Mouse (Mus musculus) kidney, embryonic 15.5 days (tissue): ENCODE measurements at regions not wholly inside any gene's neighbourhood (a gene's known extent, or its start where the extent isn't known, plus 50 kb on each side); places are given as distances from the start of the nearest gene placed in this dataset.
A peak's percentile ranks its signal among the peaks of the same experiment; 100 is the strongest.

ENCODE experiments used
- ATAC-seq: fragments of 200-750 bp; cut with Nextera tagmentation; replicated peaks from 2 replicates; pipeline ENCODE4 v1.8.0; 2017; ENCODE audit warnings: moderate TSS enrichment; ENCODE audit not compliant: low FRiP score
- H3K27ac ChIP-seq: fragments of 300-500 bp; sonication (generic); 2 replicates; pipeline ENCODE4 v1.5.1; 2015; ENCODE audit warnings: mild to moderate bottlenecking, inconsistent platforms
- H3K27me3 ChIP-seq: fragments of 300-500 bp; sonication (generic); 2 replicates; pipeline ENCODE4 v1.6.1; 2015; ENCODE audit warnings: inconsistent platforms
- H3K36me3 ChIP-seq: fragments of 300-500 bp; sonication (generic); 2 replicates; pipeline ENCODE4 v1.6.1; 2015; ENCODE audit warnings: inconsistent platforms
- H3K4me1 ChIP-seq: fragments of 300-500 bp; sonication (generic); 2 replicates; pipeline ENCODE4 v1.6.1; 2015; ENCODE audit warnings: inconsistent platforms
- H3K4me2 ChIP-seq: fragments of 300-500 bp; sonication (generic); 2 replicates; pipeline ENCODE4 v1.6.1; 2015; ENCODE audit warnings: moderate library complexity, mild to moderate bottlenecking, inconsistent platforms
- H3K4me3 ChIP-seq: fragments of 300-500 bp; sonication (generic); replicated peaks from 2 replicates; pipeline ENCODE4 v1.5.1; 2015; ENCODE audit warnings: mild to moderate bottlenecking, inconsistent platforms
- H3K9ac ChIP-seq: fragments of 300-500 bp; sonication (generic); 2 replicates; pipeline ENCODE4 v1.6.1; 2015; ENCODE audit warnings: mild to moderate bottlenecking, inconsistent platforms
- H3K9me3 ChIP-seq: fragments of 300-500 bp; sonication (generic); replicated peaks from 2 replicates; pipeline ENCODE4 v1.6.1; 2016; ENCODE audit warnings: inconsistent platforms
- WGBS: fragments of 180-500 bp; shearing (Covaris S2); methylation state at CpG from one replicate; pipeline ENCODE4 v1.1.7; 2015; ENCODE audit warnings: mixed read lengths; 5-methylcytosine and 5-hydroxymethylcytosine counted together

DNA sequence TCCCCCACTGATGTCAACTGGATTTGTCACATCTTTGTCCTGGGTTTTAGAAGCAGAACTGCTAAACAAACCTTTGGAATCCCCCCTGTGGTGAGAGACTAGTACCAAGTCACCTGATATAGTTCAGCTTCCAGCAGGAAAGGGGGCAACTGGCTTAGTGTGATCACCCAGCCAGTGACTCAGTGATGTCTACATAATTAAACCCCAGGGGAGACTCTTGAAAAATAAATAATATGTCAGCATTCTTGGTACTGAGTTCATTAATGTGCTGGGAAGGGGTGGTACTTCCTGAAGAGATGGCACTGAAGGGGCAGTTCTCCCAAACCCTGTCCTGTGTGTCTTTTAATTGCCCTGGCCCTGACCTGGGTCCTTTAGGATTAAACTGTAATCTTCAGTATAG, 166.5 kb upstream of the Camk1g start:
- Histone ChIP-seq H3K27ac (no peak overlapping the region), H3K9ac (no peak overlapping the region), H3K9me3 (no peaks in the 10 kb centered on the region), H3K4me2 (no peak overlapping the region), H3K36me3 (no peaks in the 10 kb centered on the region), H3K27me3 (no peaks in the 10 kb centered on the region), H3K4me1 (peaks cover 21% of the 10 kb centered on the region), H3K4me3 (no peak overlapping the region)
- no peak for ATAC-seq

DNA sequence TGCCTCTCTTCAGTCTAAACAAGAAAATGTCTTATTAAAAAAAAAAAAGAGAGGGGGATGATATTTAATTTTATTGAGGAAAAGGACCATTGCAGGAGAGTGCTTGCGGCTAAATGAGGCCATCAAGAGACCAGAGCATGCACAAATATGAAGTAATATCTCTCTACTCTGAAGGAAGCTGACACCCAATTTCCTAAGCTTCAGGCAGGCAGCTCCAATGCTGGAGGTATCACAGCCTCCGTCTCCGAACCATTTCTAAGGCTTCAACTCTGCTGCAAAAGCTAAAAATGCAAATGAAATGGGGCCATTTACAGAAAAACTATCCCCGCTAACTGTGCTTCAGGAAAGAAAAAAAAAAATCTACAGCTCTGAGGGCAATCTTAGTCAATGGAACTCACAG, 164.4 kb upstream of the Camk1g start:
- H3K36me3 ChIP-seq: no peaks in the 10 kb centered on the region
- no peak overlapping the region for H3K4me2 ChIP-seq
- no peak for ATAC-seq
- H3K9me3 ChIP-seq: no peaks in the 10 kb centered on the region
- H3K27ac ChIP-seq: no peak overlapping the region
- no peak overlapping the region for H3K9ac ChIP-seq
- WGBS: 84% methylated on average over 4 of the region's 4 CpGs
- no peaks in the 10 kb centered on the region for H3K27me3 ChIP-seq
- peaks cover 15% of the 10 kb centered on the region for H3K4me1 ChIP-seq
- H3K4me3 ChIP-seq: no peak overlapping the region

DNA sequence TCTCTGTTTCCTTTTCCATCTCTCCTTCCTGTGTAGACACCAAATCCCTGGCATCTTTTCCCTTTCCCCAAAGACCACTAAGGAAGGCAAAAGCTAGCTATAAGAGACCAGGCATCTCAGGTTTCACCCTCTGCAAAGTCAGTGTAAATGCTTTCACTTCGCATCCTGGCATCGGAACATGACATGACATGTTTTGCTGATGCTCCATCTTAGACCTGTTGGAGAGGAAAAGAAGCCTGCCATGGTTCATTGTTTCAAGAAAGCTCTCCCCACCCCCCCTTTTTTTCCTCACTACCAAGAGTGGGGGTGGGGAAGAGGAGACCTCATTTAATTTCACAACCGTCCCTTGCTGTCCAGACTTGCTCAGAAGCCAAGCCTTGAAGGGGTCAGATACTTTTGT, 156.4 kb upstream of the Camk1g start:
- H3K27me3 ChIP-seq: no peaks in the 10 kb centered on the region

DNA sequence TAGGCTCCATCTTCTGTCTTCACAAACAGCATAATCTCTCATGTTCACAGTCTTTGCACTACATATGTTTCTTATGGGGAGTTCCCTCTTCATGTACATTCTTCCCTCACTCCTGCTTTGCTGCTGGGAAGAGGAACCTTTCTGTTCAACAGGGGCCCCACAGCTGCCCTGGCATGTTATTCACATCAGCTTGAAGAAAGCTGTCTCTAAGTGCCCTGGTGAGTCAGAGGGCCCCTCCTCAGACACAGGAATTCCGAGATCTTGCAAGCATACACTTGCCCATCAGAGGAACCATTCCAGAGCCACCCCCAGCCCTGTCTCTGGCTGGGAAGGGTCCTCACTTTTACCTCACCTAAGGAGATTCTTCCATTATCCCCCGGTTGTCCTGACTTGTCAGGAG, 151.9 kb upstream of the Camk1g start:
- Histone ChIP-seq H3K4me2 (no peak overlapping the region), H3K27ac (no peak overlapping the region), H3K9ac (no peak overlapping the region), H3K4me1 (peaks cover 14% of the 10 kb centered on the region), H3K27me3 (no peaks in the 10 kb centered on the region), H3K36me3 (no peaks in the 10 kb centered on the region), H3K4me3 (no peak overlapping the region), H3K9me3 (no peaks in the 10 kb centered on the region)
- 60% methylated on average over 2 of the region's 2 CpGs for WGBS
- no peak for ATAC-seq

More for the DNA sequence above, 156.4 kb upstream of the Camk1g start:
- Histone ChIP-seq H3K4me3 (no peak overlapping the region), H3K4me1 (0 out of 2 replicates have a peak, but pooled peaks cover 3% of the 10 kb centered on the region), H3K36me3 (no peaks in the 10 kb centered on the region), H3K9me3 (0 out of 2 replicates have a peak, but pooled peaks cover 3% of the 10 kb centered on the region), H3K27ac (no peak overlapping the region), H3K4me2 (no peak overlapping the region), H3K9ac (no peak overlapping the region)
- WGBS: 33% methylated on average over 3 of the region's 3 CpGs
- no peak for ATAC-seq

DNA sequence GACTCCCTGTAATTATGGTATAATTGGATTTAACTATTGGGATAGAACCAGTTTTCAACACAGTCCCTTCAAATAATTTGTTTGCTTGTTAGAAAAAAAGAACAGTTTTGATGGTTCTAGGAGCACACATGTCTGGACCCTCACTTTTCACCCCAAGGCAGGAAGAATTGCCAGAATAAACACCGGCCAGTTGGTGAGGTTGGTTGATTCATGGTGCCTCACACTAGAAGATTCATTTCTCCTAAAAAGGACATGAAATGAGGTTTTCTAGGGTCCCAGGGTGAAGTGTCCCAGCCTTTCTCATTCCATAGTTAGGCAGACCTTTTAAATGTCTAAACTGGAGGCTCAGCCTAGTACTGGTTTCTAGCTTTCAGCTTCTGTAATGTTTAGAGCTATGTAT, 148.7 kb upstream of the Camk1g start:
- ATAC-seq: no peak
- no peak overlapping the region for H3K9ac ChIP-seq
- no peak overlapping the region for H3K4me3 ChIP-seq
- 47% methylated on average over 1 of the region's 1 CpGs for WGBS
- H3K4me2 ChIP-seq: no peak overlapping the region
- H3K9me3 ChIP-seq: no peaks in the 10 kb centered on the region
- no peaks in the 10 kb centered on the region for H3K27me3 ChIP-seq
- no peaks in the 10 kb centered on the region for H3K36me3 ChIP-seq
- 0 out of 2 replicates have a peak overlapping the region, but pooled peaks have one; percentile 46 for H3K27ac ChIP-seq
- H3K4me1 ChIP-seq: peaks cover 21% of the 10 kb centered on the region

DNA sequence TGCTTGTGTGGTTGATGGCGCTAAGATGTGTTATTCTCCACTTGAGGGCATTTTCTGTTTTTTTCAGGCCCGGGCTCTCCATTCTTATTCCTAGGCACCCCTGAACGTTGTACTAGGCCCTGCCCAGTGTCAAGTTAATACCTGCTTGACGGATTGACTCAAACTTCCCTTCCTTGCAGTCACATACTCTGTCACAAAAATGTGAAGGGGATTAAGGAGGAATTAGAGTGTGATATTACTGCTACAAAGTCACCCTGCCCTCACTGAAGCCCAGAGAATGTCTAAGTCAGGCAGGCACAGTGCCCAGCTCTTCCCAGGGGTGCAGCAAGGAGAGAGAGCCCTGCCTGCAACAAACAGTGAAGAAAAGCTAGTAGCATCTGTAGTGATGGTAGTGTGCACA, 147.9 kb upstream of the Camk1g start:
- Histone ChIP-seq H3K4me1 (peaks cover 24% of the 10 kb centered on the region), H3K9ac (no peak overlapping the region), H3K27me3 (no peaks in the 10 kb centered on the region), H3K4me3 (no peak overlapping the region), H3K36me3 (no peaks in the 10 kb centered on the region), H3K27ac (peak overlapping the region; percentile 46; the same call in 1 of the 2 replicates), H3K4me2 (no peak overlapping the region), H3K9me3 (no peaks in the 10 kb centered on the region)
- ATAC-seq: no peak
- WGBS: 64% methylated on average over 4 of the region's 4 CpGs

DNA sequence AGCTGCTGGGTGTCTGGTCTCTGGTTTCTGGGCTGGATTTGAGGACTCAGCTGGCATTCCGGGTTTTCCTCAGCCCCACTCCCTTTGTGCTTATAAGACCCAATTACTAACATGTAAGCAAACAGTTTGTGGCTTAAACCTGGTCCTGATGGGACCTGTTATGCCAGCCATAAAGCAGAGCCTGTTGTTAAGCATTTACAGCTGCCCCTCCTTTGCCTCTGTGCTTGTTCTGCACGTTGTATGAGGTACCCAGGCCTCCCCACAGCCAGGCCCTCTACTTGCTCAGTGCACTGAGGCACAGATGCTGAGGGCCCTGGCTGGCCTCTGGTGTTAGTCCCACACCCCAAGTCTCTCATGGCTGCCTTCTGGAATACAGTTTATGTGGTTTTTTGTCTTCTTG, 147.2 kb upstream of the Camk1g start:
- WGBS: 51% methylated on average over 2 of the region's 2 CpGs
- Histone ChIP-seq H3K9me3 (no peaks in the 10 kb centered on the region), H3K4me2 (no peak overlapping the region), H3K4me3 (no peak overlapping the region), H3K36me3 (no peaks in the 10 kb centered on the region), H3K27me3 (no peaks in the 10 kb centered on the region), H3K9ac (no peak overlapping the region), H3K27ac (no peak overlapping the region), H3K4me1 (peaks cover 24% of the 10 kb centered on the region)
- ATAC-seq: no peak

DNA sequence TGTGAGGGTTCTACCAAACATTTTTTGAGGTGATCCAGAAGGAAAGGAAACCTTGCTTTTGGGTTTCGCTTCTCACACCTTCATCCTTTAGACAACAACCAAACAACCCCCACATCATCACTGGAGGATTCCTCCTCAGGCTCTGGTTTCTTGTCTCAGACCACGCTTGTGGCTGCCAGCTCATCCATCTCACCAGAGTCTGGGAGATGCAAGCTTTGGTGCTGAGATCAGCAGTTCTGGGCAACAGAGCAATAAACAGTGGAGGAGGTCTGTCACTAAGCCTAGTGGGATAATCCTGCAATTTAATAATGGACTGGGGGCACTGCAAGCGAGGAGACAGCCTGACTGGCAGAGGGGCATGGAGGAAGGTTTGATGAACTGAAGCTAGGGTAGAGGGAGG, 146.3 kb upstream of the Camk1g start:
- WGBS: 46% methylated on average over 3 of the region's 3 CpGs
- Histone ChIP-seq H3K4me2 (no peak overlapping the region), H3K27ac (no peak overlapping the region), H3K36me3 (no peaks in the 10 kb centered on the region), H3K27me3 (no peaks in the 10 kb centered on the region), H3K9ac (no peak overlapping the region), H3K4me3 (no peak overlapping the region), H3K9me3 (no peaks in the 10 kb centered on the region), H3K4me1 (peaks cover 27% of the 10 kb centered on the region)
- ATAC-seq: no peak; the same call in 1 of the 2 replicates

DNA sequence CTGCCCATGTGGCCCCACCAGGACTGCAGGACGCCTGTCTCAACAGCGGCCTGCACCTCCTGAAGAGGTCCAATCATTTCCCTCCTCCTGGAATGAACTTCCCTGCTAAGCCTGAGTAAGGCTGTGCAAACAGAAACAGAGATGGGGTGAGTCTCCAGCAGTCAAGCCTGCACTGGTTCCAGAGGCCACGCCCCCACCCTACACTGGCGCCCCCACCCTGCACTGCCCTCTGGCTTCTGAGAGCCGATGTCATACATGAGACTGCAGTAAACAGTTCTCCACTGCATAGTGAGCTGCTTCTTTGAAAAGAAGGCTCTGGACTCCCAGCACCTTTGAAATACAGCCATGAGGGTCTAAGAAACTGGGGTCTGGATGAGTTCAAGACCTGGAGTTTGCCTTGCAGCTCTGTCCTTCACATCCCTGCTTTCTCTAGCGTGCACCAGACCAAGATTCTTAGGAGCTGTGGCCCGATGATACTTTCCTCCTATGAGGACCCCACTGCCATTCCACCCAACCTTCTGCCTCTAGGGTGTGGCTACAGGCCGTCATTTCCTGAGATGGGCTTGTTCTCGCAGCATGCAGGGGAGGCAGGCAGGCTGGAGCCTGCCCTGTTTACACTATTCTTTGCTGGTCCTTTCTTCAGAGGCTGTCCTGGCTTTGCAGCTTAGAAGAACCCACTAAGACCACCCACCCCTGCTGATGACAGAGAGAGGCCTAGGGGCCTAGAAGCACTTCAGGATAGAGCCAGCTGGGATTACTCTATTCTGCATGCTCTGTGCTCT, 144.0 kb upstream of the Camk1g start:
- H3K9me3 ChIP-seq: no peaks in the 10 kb centered on the region
- H3K4me1 ChIP-seq: peaks cover 38% of the 10 kb centered on the region
- H3K9ac ChIP-seq: no peak overlapping the region
- no peaks in the 10 kb centered on the region for H3K27me3 ChIP-seq
- H3K36me3 ChIP-seq: no peaks in the 10 kb centered on the region
- H3K4me3 ChIP-seq: no peak overlapping the region
- peak; percentile 82 for ATAC-seq
- H3K4me2 ChIP-seq: no peak overlapping the region
- 33% methylated on average over 9 of the region's 9 CpGs for WGBS
- peak overlapping the region; percentile 67 for H3K27ac ChIP-seq

DNA sequence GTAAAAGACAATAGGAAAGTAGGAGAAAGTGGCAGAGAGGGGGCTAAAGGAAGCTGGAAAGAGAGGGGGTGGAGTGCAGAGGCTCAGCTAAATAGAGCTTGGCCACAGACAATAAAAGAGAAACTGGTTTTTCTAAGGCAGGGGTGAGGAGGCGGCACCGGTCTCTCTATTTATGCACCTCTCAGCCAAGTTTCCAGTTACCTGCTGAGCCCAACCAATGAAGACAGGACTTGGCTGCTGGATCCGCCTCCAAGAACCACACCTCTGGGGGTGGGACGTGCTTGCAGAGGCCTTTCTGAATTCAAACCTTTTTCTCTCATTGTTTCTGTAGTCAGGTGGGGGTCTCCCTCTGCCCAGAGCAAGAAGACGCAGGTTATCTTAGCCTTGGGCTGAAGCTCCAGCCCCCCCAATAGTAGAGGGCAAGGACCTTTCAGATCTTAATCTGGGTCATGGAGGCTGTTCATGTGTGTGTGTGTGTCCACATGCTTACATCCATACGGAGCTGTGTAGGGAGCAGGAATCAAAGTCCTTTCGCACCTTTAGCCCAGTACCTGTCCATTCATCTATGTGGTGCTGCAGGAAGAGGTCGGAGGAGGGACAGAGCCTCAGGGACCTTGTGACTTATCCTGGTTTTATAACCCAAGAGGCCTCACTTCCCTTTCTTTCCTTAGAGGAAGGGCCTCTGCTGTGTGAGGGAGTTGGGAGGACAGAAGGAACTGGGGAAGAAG, 140.1 kb upstream of the Camk1g start:
- H3K36me3 ChIP-seq: no peaks in the 10 kb centered on the region
- H3K4me1 ChIP-seq: peaks cover 35% of the 10 kb centered on the region
- WGBS: 35% methylated on average over 8 of the region's 8 CpGs
- H3K4me3 ChIP-seq: peak overlapping the region; percentile 14
- H3K9ac ChIP-seq: no peak overlapping the region
- peak; percentile 82 for ATAC-seq
- peak overlapping the region; percentile 29 for H3K4me2 ChIP-seq
- H3K27me3 ChIP-seq: no peaks in the 10 kb centered on the region
- H3K27ac ChIP-seq: peak overlapping the region; percentile 46; the same call in 1 of the 2 replicates
- no peaks in the 10 kb centered on the region for H3K9me3 ChIP-seq

DNA sequence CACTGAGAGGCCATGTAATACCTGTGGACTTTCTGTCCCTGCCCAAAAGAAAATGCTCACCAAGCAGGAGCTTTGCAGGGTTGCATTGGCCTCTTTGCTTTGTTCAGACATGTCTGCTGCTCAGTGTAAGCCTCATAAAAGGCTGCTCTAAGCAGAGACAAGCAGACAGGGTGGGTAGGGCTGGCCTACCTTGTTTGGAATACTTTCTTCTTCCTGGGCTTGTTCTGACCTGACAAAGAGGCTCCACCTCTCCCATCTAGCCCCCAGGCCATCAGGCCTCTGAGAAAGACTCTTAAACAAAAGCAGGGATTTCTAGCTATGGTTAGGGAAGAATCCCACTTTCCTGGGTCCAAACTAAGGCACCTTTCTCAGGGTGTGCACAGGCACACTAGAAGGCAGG, 138.2 kb upstream of the Camk1g start:
- Histone ChIP-seq H3K9ac (no peak overlapping the region; the same call in 1 of the 2 replicates), H3K4me2 (peak overlapping the region; percentile 29; the same call in 1 of the 2 replicates), H3K27ac (peak overlapping the region; percentile 4; the same call in 1 of the 2 replicates), H3K9me3 (no peaks in the 10 kb centered on the region), H3K4me3 (no peak overlapping the region), H3K4me1 (peaks cover 24% of the 10 kb centered on the region; the same call in 1 of the 2 replicates), H3K27me3 (no peaks in the 10 kb centered on the region; the same call in 1 of the 2 replicates), H3K36me3 (no peaks in the 10 kb centered on the region)
- no peak for ATAC-seq

DNA sequence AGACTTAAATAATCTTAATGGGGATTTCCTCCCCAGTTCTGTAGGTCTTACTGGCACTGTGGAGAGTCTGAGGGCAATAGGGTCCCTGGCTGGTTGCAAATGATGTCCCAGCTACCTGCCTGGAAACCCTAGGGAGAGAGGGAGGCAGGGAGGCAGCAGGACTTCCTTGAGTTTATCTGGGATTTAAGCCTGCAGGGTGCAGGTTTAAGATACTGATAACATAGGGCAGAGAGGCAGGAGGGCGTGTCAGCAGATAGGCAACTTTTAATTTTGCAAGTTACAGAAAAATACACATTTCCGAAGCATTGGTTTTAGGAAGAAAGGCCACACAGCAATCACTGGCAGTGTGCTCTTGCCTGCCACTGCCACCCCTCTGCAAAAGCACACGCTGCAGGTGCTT, 136.9 kb upstream of the Camk1g start:
- H3K4me1 ChIP-seq: peaks cover 24% of the 10 kb centered on the region; the same call in 1 of the 2 replicates
- WGBS: 71% methylated on average over 3 of the region's 3 CpGs
- H3K9me3 ChIP-seq: no peaks in the 10 kb centered on the region
- H3K27ac ChIP-seq: no peak overlapping the region
- H3K27me3 ChIP-seq: no peaks in the 10 kb centered on the region; the same call in 1 of the 2 replicates
- no peaks in the 10 kb centered on the region for H3K36me3 ChIP-seq
- H3K9ac ChIP-seq: no peak overlapping the region
- no peak for ATAC-seq
- H3K4me2 ChIP-seq: no peak overlapping the region
- no peak overlapping the region for H3K4me3 ChIP-seq
